Mouse (Mus musculus): ENCODE data around the gene Mfsd13b. TPM values are rescaled to one million over a fixed set of nuclear protein-coding genes. Genes with fewer than 3 reads are reported as not detected.

The Mfsd13b gene
- total RNA-seq, 2 experiments from 2014 or later: not detected

GRCm38 (mm10) chr7:121040595-121040994 lies 58.3 kb downstream of the Mfsd13b start:
- no peak for DNase-seq (ENCODE audit: low spot score in 2 of 2)

GRCm38 (mm10) chr7:121041989-121042388 lies 59.7 kb downstream of the Mfsd13b start:
- DNase-seq (ENCODE audit: low spot score in 2 of 2): no peak

- DNase-seq (ENCODE audit: low spot score in 2 of 2): no peak
These were observed 60.7 kb downstream of the Mfsd13b start for GRCm38 (mm10) chr7:121043004-121043403.

DNA sequence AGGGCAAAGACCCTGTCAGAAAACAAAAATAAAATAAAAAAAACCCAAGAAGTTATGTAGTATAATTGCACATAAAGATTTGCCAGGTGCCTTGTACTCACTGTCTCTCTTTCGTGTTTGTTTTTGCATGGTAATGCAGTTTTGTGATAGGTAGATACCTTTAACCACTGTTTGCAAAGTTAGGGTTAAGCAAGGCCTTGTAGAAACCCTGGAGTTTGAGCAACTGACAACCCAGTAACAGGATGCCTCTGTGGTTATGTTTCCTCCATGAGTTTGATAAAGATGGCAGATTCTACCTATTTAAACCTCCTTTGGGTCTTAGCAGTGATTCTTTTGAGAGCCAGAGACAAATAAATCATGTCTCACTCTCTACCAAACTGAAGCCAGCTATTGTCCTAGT lies 61.2 kb downstream of the Mfsd13b start:
- no peak for DNase-seq (ENCODE audit: low spot score in 2 of 2)

DNA sequence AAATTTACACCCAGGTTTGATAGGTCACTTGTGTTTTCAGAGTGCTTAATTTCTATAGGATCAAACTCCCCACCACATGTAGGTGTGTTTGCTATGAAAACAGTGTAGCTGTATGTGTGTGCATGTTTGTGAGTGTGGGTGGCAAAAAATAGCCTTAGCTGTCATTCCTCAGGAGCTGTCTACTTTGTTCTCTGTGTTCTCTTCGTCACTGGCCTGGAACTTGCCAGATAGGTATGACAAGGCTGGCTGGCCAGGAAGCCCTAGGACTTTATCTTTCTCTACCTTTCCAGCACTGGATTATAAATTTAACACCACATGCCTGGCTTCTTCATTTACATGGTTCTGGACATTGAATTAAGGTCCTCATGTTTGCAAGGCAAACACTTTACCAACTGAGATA lies 61.9 kb downstream of the Mfsd13b start:
- no peak for DNase-seq (ENCODE audit: low spot score in 2 of 2)

- DNase-seq (ENCODE audit: low spot score in 2 of 2): peak in 1 of 2 experiments; percentile 48
These were observed 63.6 kb downstream of the Mfsd13b start for GRCm38 (mm10) chr7:121045671-121046453.

DNA sequence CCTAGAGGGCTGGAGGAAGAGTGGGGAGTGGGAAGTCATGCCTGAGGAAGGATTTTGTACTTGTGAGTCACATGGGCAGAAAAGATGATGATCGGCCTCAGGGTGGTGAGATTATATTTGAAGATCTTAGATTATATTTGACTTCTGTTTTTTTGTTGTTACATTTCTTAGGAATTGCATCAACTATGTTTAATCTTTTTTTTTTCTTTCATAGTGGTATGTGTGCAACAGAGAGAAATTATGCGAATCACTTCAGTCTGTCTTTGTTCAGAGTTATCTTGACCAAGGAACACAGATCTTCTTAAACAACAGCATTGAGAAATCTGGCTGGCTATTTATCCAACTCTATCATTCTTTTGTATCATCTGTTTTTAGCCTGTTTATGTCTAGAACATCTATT lies 65.3 kb downstream of the Mfsd13b start:
- DNase-seq (ENCODE audit: low spot score in 2 of 2): no peak

DNA sequence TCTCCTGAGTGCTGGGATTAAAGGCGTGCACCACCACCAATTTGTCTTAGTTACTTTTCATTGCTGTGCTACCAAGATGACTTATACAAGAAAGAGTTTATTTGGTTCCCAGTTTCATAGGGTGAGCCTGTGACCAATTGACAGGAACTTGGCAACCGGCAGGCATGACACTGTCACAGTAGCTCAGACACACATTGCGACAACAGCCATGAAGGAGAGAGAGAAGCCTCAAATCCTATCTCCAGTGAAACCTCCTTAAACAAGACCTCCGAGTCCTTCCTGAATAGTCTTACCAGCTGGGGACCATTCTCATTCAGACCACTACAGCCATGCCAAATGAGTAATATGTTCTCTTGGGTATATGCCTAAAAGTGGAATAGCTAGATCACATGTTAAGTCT lies 70.8 kb downstream of the Mfsd13b start:
- no peak for DNase-seq (ENCODE audit: low spot score in 2 of 2)

- DNase-seq (ENCODE audit: low spot score in 2 of 2): no peak
These were observed 77.3 kb downstream of the Mfsd13b start for GRCm38 (mm10) chr7:121059477-121060218.

GRCm38 (mm10) chr7:121064309-121064708 lies 82.0 kb downstream of the Mfsd13b start:
- no peak for DNase-seq (ENCODE audit: low spot score in 2 of 2)

Other genes with a start within 250 kb of the Mfsd13b start
- 1 to 10 TPM; 2.3 to 2.6 TPM for gene Vwa3a, start 243.2 kb upstream of the Mfsd13b start, total RNA-seq (2021)
- gene Gm5737, start 170.1 kb upstream of the Mfsd13b start, total RNA-seq (2021): not detected
- 10 to 100 TPM; 20.9 to 22.4 TPM for gene Eef2k, start 139.7 kb upstream of the Mfsd13b start, total RNA-seq (2021)
- 10 to 100 TPM; 20.8 to 23.5 TPM for gene Polr3e, start 64.8 kb upstream of the Mfsd13b start, total RNA-seq (2021)
- 10 to 100 TPM in 1 of 2 experiments, 1 to 10 TPM in 1; 8.6 to 19.6 TPM for gene Cdr2, start 197 bp upstream of the Mfsd13b start, total RNA-seq (2021)
- gene Mettl9, start 51.9 kb downstream of the Mfsd13b start, total RNA-seq (2021): 100 to 1,000 TPM in 1 of 2 experiments, 10 to 100 TPM in 1; 93.2 to 111 TPM
- gene Igsf6, start 92.1 kb downstream of the Mfsd13b start, total RNA-seq (2021): 1 to 10 TPM; 2.5 to 4.1 TPM
- 1 to 10 TPM in 1 of 2 experiments, under 1 TPM in 1; 0.26 to 1.0 TPM for gene Otoa, start 99.1 kb downstream of the Mfsd13b start, total RNA-seq (2021)

All from adrenal gland, adult 18-20 months (tissue).